Mouse (Mus musculus): ENCODE data around the gene Pacs2.
A peak's percentile ranks its signal among the peaks of the same experiment; 100 is the strongest.

The Pacs2 gene

DNA sequence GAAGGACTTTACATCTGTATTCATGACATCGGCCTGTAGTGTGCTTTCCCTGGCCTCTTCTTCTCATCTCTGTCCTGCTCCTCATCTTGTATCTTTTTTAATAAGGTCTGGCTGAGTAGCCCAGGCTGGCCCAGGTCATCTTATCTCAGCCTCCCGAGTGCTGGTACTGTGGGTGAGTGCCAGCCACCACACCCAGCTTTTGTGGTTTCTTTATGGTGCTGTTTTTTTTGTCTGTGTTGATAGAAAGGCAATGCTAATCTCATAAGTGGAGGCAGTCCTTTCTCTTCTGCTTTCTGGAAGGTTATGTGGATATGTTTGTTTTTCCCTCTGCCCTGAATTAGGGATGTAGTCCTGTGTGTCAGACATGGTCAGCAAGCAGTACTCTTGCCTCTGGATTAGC lies 28.2 kb downstream of the Pacs2 start:
- DNase-seq (ENCODE audit: low spot score in 2 of 2): no peak

DNA sequence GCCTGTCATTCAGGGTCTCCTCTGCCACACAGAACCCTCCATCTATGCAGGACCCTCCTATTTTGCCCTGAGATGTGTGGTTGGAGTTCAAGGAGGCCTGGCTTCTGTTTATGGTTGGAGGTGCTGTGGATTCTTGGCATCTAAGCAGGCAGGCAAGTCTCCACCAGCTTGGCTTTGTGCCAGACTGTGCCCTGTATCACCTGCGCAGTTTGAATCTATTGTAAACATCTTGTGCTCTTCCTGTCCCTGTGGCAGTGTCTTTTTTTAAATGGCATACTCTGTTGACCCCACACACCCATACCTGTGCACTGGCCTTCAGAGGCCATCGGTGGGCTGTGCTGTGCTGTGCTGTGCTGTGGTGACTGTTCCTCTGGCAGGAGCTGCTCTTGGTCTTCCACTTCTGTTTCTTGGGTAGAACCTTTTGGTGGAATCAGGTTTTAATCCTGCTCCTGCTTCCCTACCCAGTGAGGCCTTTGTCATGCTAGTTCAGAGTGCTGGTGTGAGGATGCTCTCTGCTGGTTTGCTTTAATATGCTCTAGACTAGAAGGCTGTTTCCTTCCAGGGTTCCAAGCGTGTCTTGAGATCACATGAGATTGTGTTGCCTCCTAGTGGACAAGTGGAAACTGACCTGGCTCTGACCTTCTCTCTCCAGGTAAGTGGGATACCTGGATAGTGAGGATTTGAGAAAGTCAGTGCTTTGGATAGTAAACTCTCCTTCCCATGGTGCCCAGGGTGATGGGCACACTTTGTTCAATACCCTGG lies 30.8 kb downstream of the Pacs2 start:
- DNase-seq (ENCODE audit: low spot score in 2 of 2): no peak

DNA sequence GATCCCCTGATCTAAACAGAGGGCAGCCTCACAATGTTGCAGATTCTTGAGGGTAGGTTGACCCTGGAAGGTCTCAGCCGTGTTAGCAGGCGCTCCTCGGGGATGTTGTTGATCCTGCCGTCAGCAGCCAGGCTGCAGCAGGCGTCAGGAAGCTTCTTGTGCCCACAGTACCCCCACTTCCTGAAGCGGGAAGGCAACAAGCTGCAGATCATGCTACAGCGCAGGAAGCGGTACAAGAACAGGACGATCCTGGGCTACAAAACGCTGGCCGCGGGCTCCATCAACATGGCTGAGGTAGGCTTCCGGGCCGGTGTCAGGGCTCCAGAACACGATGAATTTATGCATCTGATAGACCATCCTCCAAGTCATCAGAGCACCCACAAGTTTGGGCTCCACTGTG lies 32.6 kb downstream of the Pacs2 start:
- DNase-seq (ENCODE audit: low spot score in 2 of 2): no peak

DNA sequence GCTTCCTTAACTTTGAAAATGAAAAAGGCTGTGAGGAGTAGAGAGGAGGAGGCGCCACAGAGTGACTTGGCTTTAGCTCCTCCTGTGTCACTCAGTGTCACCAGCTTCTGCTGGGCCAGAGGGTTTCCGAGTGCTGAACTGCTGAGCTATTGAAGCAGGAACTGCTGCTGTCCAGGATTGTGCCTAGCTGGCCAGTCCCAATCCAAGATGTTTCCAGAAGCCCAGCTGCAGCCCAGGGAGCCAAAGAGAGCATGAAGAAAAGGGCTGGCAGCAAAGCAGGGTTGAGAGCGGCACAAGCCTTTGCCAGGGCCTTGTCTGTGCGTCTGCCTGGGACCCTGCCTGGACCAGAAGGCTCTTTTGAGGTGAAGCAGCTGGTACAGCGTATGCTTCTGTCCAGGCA lies 33.8 kb downstream of the Pacs2 start:
- peak in 1 of 2 experiments; percentile 35 for DNase-seq (ENCODE audit: low spot score in 2 of 2)

DNA sequence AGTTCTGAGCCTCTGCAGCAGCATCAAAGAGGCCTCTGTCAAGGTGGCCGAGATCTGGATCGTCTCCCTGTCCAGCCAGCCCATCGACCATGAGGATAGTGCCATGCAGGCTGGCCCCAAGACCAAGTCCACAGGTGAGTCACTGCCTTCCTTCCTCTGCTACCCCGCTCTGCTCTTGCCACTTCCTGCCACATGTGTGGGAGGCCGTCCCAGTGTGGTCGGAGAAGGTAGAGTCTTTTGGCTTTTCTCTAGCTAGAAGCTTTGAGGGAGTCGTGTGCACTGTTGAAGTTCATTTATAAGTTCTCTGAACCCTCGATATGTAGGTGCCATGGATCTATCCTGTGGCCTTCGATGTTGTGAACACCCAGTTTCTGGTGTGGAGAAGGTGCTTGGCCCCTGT lies 35.5 kb downstream of the Pacs2 start:
- no peak for DNase-seq (ENCODE audit: low spot score in 2 of 2)

DNA sequence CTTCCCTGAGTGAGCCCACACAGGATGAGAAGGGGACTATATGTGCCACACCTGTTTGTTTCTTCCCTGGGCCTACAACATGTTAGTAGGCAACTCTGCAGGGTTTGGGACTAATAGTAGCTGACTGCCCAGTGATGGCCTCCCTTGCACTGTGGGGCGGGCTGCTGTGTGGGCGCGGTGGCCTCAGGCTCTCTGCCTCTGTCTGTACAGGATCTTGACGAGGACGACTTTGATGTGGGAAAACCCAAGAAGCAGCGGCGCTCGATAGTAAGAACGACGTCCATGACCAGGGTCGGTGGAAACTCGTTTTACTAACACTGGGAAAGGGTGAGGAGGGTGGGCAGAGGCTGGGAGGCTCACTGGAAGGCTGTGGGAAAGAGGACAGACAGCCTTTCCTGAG lies 36.4 kb downstream of the Pacs2 start:
- no peak for DNase-seq (ENCODE audit: low spot score in 2 of 2)

DNA sequence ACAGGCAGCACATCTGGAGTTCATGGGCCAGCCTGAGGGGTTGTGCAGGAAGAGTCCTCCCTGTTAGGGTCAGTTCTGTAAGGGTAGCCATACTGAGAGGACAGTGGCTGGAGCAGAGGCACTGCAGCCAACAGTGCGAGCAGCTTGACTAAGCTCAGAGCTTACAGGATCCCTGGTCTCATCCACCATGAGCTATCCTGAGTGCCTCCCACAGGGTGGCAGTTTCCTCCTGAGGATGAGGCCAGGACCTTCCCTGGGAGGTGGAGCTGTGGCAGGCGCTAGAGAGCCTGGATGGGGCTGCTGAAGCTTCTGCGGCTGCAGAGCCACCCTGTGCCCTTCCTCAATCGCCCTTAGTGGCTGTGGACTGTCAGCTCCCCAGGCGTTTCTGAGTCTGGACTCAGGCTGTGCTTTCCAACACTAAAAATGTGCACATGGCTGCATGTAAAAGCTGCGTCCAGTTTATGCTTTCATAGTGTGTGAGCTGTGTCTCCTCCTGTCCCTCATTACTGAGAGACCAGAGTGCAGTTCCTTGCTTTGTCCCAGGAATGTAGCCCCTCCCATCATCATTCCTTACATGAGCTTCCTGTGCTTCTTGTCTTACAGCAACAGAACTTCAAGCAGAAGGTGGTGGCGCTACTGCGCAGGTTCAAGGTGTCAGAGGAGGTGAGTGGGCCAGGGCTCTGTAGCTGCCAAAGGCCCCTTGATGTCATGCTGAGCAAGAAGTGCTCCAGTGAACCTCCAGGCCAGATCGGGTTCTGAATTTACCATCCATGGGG lies 37.5 kb downstream of the Pacs2 start:
- DNase-seq (ENCODE audit: low spot score in 2 of 2): no peak

DNA sequence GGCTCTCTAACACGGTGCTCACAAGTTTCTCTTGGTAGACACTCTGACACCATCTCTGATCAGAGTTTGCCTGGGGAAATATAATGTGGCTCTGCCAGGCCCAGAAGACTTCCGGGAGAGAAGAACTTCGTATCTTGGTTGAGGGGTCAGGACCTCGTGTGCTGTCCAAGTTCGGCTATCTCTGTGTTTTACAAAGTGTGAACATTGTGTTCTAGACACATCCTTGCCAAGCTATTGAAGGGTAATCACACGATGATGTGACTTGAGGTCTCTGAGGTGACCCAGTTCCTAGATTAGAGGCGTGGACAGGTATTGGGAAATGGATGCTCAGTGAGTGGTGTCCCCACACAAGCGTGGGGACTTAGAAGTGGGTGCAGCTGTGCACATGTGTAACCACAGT lies 41.8 kb downstream of the Pacs2 start:
- DNase-seq (ENCODE audit: low spot score in 2 of 2): no peak

DNA sequence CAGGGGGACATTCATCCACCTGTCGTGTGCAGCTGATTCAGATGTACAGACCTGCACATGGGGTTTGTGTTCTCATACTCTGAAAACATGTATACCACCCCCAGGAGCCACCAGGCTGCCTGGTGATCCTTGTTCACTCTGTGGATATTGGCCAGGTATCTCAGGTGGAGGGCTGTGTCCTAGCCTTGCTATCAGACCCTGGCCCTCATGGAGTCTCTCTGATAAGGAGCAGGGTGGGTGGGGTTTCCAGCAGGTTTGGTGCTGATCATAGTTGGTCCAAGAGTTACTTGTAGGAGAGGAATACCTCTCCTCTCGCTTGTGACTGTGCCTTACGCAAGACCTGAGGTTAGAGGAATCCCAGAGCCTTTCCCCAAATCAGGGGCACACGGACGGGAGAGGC lies 45.9 kb downstream of the Pacs2 start:
- DNase-seq (ENCODE audit: low spot score in 2 of 2): no peak

DNA sequence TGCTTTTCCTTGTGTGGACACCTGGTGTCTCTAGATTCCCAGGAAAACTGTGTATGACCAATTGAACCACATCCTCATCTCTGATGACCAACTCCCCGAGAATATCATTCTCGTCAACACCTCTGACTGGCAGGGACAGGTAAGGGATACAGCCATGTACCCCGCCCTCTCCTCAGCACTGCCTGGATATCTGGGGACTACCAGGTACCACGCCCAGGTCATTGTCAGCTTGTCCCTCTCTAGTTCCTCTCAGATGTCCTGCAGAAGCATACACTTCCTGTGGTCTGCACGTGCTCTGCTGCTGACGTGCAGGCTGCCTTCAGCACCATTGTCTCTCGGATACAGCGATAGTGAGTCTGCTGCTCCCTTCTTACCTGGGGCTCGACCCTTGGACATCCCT lies 47.3 kb downstream of the Pacs2 start:
- DNase-seq (ENCODE audit: low spot score in 2 of 2): no peak

DNA sequence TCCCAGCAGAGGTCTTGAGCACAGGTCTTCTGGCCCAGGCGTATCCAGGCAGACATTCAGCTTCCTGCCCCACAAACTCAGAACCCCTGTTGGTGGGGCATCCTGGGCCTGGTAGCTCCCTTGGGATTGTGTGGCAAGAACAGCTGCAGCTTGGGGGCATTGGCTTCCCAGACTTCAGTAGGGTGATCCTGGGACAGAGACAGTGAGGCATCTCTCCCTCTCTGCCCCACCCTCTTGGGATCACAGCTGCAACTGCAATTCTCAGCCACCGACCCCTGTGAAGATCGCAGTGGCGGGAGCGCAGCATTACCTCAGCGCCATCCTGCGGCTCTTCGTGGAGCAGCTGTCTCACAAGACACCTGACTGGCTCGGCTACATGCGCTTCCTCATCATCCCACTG lies 47.9 kb downstream of the Pacs2 start:
- no peak for DNase-seq (ENCODE audit: low spot score in 2 of 2)

DNA sequence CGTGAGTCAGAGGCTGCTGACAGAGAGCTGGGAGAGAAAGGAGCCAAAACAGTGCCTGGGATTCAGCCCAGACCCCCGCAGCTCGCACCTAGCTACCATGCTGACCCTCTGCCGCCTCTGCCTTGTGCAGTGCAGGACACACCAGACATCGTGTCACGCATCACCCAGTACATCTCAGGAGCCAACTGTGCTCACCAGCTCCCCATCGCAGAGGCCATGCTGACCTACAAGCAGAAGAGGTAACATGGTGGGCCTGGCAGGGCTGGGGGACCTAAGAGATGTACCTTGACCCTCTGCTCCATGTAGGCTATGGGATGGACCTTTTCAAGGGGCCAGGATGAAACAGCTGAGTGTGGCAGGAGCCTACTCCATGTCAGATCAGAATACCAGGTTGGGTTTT lies 49.4 kb downstream of the Pacs2 start:
- DNase-seq (ENCODE audit: low spot score in 2 of 2): no peak

DNA sequence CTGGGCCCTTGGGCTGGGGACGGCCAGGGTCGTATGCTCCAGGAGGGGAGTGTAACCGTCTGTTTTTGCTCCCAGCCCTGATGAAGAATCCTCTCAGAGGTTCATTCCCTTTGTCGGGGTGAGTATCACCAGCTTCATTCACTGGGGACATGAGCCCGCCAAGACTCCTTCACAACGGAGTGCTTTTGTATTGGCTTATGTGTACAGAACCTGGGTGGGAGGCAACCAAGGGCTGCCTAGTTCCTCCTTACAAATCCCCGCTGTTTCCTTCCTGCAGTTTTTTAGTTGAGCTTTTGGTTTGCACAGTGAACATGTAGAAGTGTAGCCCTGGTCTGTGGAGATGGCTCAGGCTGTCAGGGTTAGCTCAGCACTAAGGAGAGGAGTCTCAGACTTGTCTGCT lies 53.7 kb downstream of the Pacs2 start:
- DNase-seq (ENCODE audit: low spot score in 2 of 2): no peak

DNA sequence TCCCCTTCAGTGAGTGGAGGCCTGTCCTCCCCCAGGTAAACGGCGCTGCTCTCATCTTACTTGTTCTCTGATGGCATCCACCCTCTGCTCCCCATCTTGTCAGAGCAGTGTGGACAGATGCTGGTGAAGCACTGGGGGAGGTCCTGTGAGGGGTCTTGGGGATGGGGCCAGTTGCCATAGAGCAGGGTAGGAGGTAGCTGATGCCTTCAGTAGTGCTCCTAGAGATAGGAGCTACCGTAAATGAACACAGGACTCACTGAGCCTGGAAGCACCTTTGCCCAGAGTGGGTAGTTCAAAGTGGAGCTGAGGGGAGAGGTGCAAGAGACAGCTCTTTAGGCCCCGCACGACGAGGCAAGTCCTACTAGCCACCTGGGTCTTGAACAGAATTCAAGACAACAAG lies 55.1 kb downstream of the Pacs2 start:
- DNase-seq (ENCODE audit: low spot score in 2 of 2): no peak

DNA sequence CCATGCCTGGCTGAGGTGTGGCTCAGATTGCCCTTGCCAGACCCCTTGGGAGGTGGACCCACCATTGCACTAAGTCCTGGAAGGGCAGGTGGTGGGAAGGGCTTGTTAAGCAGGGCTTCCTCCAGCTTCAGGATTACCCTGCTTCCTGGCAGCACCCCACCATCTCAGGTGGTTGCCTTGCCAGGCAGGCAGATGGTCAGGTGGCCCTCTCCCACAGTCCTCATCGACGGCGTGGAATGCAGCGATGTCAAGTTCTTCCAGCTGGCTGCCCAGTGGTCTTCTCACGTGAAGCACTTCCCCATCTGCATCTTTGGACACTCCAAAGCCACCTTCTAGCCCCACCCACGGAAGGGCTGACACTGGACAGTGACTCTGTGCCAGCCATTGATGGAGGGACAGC lies 57.0 kb downstream of the Pacs2 start:
- DNase-seq (ENCODE audit: low spot score in 2 of 2): no peak

DNA sequence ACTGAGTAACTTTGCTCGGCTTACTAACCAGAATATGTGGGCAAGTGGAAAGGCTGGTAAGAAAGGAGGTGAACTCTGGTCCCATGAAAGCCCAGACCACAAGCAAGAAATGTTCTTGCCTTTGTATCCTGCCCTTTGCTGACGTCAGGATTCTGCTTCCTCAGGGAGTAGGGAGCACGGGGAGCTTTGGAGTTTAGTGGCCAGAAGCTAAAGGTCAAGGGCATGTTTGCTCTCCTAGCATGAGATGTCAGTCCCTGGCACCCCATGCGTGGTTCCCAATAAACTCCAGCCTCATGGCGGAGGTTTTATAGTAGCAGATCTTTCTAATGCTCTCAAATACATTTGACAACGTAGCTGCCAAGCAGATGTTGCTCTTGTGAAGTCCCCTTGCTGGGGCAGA lies 57.5 kb downstream of the Pacs2 start:
- no peak for DNase-seq (ENCODE audit: low spot score in 2 of 2)

DNA sequence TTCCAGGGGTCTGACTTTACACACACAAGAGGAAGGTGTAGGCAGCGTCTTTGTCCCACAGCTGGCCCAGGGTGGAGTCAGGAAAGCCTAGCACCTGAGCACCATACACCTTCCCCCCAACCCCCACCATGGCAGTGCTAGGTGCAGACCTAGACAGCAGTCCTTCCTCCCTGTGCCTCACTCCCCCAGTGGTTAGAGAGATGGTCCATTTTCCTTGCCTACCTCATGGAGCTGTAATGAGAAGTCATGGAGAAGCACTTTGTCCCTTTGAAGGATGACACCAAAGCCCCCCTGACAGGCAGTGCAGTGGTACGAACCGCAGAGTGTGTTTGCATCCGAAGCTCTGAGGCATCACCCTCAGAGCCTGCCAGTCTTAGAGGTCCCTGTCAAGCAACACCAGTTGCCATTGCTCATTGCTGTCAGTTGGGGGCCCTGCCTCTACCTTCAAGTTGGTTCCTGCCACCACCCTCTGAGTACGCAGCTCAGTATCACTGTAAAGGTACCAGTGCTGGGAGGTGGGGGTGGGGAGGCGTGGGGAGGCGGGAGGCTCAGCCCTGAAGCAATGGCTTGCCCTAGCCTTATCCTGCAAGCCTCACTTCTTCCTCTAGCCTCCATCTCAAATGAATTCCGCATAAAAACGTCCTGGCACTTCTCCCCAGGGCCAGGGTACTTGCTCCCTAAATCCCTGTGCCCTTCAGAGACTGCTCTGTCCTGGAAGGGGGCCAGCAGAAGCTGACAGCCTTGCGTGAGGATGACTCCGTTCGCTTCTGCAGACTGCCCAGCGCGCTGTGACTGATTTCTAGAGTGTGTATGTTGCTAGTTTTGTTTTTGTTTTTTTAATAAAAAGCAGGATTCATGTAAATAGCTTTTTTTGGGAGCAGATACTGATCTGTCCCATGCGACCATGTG lies 59.4 kb downstream of the Pacs2 start:
- peak in 1 of 2 experiments; percentile 29 for DNase-seq (ENCODE audit: low spot score in 2 of 2)

DNA sequence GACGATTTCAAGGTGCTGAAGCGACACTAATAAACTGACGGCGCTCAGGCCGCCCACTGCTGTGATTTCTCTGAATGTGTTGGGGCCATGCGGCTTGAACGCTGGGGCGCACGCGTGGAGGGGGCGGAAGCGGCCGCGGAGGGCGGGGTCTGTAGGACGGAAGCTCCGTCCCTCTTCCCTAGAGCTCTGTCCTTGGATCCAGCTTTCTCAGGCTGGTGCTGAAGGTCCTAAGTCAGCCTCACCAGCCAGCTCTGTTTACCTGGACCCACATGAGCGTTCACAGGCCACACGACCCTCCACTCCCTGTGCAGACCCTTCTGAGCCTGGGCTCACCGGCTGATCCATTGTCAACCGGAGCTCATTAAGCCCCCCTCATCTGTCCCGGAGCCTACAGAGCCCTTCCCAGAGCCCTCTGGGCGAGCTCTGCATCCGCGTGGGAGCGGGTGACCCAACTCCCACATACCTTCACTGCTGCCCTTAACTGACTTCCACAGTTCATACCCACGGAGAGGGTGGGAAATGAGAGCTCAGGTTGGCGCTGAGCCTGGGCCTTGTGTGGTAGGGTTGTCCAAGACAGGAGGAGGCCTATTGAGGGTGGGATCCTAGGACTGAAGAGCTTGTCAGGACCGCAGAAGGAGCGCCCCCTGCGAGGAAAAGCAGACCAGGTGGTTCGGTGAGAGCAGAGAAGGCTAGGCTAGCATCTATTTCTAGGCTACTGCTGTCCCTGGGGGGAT lies 60.2 kb downstream of the Pacs2 start, which contains the start of gene Tex22:
Gene Tex22, plus strand, starts transcription at position 174 of the 734 bp plus-strand sequence.
- peak; percentile 85 to 86 for DNase-seq (ENCODE audit: low spot score in 2 of 2)

DNA sequence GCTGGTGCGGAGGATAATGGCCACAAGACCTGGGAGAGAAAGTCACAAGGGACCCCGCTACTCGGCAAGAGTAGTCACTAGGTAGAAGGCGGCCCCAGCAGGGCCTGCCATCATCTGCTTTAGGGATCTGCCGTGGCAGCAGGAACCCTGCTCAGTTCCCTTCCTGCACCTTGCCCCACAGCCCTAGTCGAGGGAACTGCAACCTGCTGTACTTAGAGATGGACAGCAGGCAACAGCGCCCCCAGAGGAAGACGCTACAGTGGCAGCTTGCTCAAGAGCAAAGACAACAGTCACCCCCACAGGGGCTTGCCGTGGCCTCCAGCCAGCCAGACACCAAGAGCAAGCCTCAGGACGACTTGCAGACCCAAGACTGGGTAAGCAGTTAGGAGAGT lies 60.8 kb downstream of the Pacs2 start:
- peak; percentile 67 to 76 for DNase-seq (ENCODE audit: low spot score in 2 of 2)

DNA sequence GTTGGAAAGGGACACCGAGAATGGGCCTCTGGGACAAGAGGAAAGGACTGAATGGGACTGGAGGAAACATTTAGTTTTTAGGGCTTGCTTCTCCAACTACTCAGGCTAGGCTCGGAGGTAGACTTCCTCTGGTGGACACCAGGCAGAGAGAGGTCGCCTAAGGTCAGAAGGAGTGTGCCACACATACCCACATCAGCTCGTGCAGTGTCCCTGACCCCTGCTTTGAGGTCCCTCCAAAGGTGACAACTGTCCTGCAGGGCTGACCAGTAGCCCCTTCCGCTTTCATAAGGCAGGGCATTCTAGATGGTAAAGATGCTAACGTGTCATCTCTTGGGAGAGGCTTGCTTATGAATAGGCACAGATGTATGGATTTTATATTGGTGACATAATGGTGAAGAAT lies 61.2 kb downstream of the Pacs2 start:
- no peak for DNase-seq (ENCODE audit: low spot score in 2 of 2)

DNA sequence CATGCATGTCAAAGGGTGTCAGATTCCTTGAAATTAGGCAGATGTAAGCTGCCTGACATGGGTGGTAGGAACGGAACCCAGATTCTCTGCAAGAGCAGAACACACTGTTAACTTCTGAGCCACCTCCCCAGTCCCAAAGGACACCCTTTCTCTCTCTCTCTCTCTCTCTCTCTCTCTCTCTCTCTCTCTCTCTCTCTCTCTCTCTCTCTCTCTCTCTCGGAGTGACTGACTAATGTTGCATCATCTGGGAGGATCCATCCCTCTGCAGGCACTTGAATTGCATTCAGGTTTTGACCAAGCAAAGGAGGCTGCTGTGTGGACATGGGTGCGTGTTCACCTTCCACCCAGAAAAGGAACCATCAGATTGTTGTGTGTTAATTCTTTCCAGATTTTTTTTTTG lies 73.0 kb downstream of the Pacs2 start:
- no peak for DNase-seq (ENCODE audit: low spot score in 2 of 2)

DNA sequence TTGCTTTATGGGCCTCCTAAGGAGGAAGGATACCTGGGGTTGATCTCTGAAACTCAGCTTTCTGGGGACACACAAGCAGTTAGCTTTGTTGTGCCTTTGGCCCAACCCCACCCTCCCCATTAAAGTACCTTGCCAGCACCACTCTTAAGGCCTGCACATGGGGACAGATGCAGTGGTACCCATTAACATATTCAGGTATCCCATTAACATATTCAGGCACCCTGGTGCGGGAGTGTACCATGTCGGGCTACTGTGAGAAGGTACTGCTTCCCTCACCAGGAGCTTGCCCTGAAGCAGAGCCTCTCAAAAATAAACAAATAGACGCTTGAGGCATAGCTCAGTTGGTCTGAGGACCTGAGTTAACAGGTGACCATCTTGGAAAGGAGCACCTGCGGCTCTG lies 73.7 kb downstream of the Pacs2 start:
- no peak for DNase-seq (ENCODE audit: low spot score in 2 of 2)

All from right cerebral cortex, postnatal 36 days (tissue).